Mouse (Mus musculus) bone marrow, adult 2 months (tissue): ENCODE measurements around the gene Gm26938.

Source experiments
- CTCF ChIP-seq: fragments of 200-500 bp; IDR thresholded peaks from 2 replicates; pipeline ENCODE4 v1.5.1; 2011; ENCODE audit warnings: low read length, control low read depth; ENCODE audit not compliant: control insufficient read depth, insufficient read depth
- POLR2A ChIP-seq: fragments of 200-500 bp; IDR thresholded peaks from 2 replicates; pipeline ENCODE4 v1.6.1; 2011; ENCODE audit warnings: low read depth, mild to moderate bottlenecking, control low read depth, low read length, borderline replicate concordance; ENCODE audit not compliant: control insufficient read depth

DNA sequence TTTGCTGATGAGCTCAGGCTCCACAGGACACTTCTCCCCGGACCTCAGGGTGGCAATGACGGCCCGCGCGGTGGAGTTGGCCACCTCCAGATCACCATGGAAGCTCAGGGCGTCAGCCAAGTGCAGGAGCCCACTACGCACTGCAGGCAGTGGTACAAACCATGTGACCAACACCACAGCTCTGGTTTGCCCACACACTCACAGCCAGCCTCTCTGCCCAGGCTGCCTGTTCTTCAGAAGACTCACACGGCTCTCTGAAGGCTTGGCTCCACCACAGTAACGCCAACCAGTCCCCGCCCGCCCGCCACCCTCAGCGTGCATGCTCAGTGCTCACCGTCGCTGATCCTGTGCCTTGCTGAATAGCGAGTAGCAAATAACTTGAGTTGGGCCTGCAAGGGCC is 68.1 kb downstream of the Gm26938 start:
- no peak for TF ChIP-seq CTCF
- TF ChIP-seq POLR2A, result no peak
